In the genomic region with DNA sequence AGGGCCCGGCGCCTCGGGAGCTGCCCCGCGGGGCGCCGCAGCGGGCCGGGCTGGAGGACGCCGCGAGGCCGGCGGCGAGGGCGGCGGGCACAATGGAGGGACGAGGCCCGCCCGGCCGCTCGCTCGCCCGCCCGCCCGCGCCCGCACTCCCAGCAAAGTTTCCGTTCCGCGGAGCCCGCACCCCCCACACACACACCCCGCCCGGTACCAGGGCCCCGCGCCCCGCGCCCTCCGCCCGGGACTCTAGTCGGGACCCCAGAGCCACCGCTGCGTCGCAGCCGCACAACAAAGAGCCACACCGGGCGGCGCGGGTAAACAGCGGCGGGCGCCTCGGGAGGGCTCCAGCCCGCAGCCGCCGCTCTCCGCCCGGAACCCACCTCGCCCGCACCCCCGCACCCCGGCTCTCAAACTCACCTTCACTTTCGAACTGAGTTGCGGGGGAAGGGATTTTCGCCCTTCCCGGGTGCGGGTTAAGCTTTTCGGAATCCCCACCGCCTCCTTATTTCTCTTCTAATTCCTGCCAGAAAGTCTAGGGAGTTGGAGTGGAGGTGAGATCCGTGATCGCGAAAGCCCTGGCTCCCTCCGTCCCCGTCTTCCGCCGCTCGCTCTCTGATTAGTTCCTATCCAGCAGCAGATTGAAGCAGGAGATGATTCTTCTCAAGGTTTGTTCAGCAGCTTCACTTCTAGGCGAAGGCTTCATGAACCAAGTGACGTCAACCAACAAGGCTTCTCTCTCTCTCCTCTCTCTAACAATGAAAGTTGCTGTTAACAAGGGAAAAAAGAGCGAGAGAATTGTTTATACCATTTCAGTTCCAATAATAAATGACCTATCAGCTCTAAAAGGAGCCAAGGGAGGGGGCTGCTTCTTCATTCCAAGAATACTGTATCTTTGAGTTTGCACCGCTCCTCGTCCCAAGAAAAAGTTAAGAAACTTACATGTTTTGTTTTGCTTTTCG, we compare ENCODE assay signal across 8 mouse cellular contexts.
DNase-seq lines count a peak whose midpoint lies in the region; ATAC-seq lines count a peak whose summit lies in the region.

No protein-coding gene starts in this region.

- peak overlapping the region; percentile 99 for H3K9ac ChIP-seq in hindbrain, embryonic 12.5 days

- peak overlapping the region; percentile 100 for H3K27ac ChIP-seq in hindbrain, embryonic 12.5 days

- DNase-seq in Muller cell, postnatal 12 days (ENCODE audit: inconsistent ontology term) = peak; percentile 84
- DNase-seq in cerebellum, adult 9-10 months = peak; percentile 67
- peak; percentile 27 to 46 for DNase-seq in frontal cortex, postnatal 14 days (ENCODE audit: low spot score in 2 of 2)
- DNase-seq in layer of hippocampus, postnatal 10 days (ENCODE audit: low spot score in 2 of 2) = peak; percentile 59 to 72
- peak; percentile 73 for DNase-seq in lung, postnatal 14 days
- DNase-seq in ovary, postnatal 36 days (ENCODE audit: low spot score) = peak; percentile 68
- peak; percentile 70 for DNase-seq in thymus, postnatal 25 days

- H3K27me3 ChIP-seq in hindbrain, embryonic 12.5 days = no peaks in the 10 kb centered on the region

- peak overlapping the region; percentile 95 for H3K4me3 ChIP-seq in hindbrain, embryonic 12.5 days

- under 1% methylated on average over 59 of the region's 83 CpGs for WGBS in hindbrain, embryonic 12.5 days

- no peaks in the 10 kb centered on the region for H3K9me3 ChIP-seq in hindbrain, embryonic 12.5 days (replicated peaks)

- peaks cover 19% of the 10 kb centered on the region for H3K4me1 ChIP-seq in hindbrain, embryonic 12.5 days

- ATAC-seq in hindbrain, embryonic 12.5 days (ENCODE audit: low FRiP score) = peak; percentile 70

- H3K36me3 ChIP-seq in hindbrain, embryonic 12.5 days = no peaks in the 10 kb centered on the region

- H3K4me2 ChIP-seq in hindbrain, embryonic 12.5 days (replicated peaks) = peak overlapping the region; percentile 61

Comparison
In these comparisons a context has a peak if more than half of its experiments do, and no peak if none do; other contexts are left out.
1. Peak in every context shown above with its lines: DNase-seq, ATAC-seq, H3K4me3 ChIP-seq and H3K27ac ChIP-seq.